Mouse (Mus musculus) macrophage (primary cell): ENCODE data around the gene Ogg1. TPM values are rescaled to one million over a fixed set of nuclear protein-coding genes. Genes with fewer than 3 reads are reported as not detected.

Experiments
- H3K27ac ChIP-seq: fragments of 350-480 bp; formaldehyde crosslinking; 2 replicates; pipeline ENCODE4 v1.9.0; 2021
- H3K36me3 ChIP-seq: fragments of 350-480 bp; formaldehyde crosslinking; 2 replicates; pipeline ENCODE4 v1.9.0; 2021; ENCODE audit errors: inconsistent target
- H3K4me3 ChIP-seq: fragments of 350-480 bp; formaldehyde crosslinking; 2 replicates; pipeline ENCODE4 v1.9.0; 2021; ENCODE audit errors: inconsistent target
- H3K79me2 ChIP-seq: fragments of 350-480 bp; formaldehyde crosslinking; 2 replicates; pipeline ENCODE4 v1.9.0; 2021; ENCODE audit errors: inconsistent target
- WGBS: methylation state at CpG from one replicate; pipeline ENCODE4 v1.1.7; 2026; ENCODE audit warnings: inconsistent platforms; ENCODE audit not compliant: missing documents; 5-methylcytosine and 5-hydroxymethylcytosine counted together
- polyA plus RNA-seq: library from polyadenylated mRNA; stranded (reverse); fragments of 250-400 nt; gene quantifications from 3 replicates; pipeline ENCODE4 v1.2.4, GENCODE M21; 2018; ENCODE audit warnings: inconsistent platforms

Ogg1 gene
- polyA plus RNA-seq, 1 experiment from 2014 or later = 5.2 TPM

DNA sequence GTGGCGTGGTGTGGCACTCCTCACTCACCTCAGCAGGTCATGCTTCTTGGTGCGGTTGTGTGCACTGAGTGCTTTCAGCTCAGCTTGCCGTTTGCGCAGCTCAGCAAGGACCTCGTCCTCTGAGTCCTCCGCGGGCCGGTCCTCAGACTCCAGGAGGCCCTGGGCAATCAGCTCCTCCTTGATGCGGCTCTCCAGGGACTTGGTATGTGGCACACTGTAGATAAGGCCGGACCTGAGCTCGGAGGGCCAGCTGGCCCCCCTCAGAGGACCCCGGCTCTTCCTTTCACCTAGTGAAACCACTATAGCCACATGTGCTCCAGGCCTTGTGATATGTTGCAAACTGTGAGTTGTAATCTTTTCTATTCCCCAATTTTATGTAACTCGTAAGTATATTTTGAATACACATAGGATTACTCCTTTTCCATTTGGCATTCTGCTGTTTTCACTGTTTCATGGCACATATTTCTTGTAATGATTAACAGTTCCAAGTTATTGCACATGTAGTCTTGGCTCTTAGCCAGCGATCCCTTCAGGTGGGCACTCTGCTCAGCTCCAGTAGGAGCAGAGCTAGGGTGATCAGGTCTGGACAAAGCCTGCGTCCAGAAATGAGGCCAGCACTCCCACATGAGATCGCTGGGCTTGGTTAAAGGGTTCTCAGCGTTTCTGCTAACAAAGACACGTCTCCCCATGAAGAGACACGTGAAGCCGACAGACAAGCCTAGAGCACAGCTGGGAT lies 43.6 kb downstream of the Ogg1 start:
- H3K36me3 ChIP-seq = peaks cover 83% of the 10 kb centered on the region

DNA sequence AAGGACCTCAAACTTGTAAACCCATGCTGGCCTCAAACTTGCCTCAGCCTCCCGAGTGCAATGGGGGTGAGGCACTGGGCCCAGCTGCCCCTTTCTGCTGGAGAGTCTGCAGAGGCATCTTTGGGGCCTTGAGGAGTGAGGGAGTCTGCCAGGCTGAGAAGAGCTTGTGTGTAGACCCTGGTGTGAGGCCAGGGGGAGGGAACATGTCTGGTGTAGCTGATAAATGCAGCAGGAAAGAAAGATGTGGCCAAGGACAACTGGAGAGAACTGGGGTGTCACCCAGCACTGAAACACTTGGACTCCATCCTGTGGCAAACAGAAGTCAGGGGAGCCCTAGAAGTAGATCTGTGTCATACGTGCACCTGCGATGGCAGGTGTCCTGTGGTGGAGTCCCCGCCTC lies 46.7 kb downstream of the Ogg1 start:
- Histone ChIP-seq H3K79me2 (peaks cover 6% of the 10 kb centered on the region), H3K4me3 (no peak overlapping the region), H3K36me3 (peaks cover 72% of the 10 kb centered on the region), H3K27ac (no peak overlapping the region)
- WGBS = 94% methylated on average over 4 of the region's 4 CpGs

More for the DNA sequence above, 43.6 kb downstream of the Ogg1 start:
- H3K79me2 ChIP-seq = no peaks in the 10 kb centered on the region
- no peak overlapping the region for H3K4me3 ChIP-seq
- 96% methylated on average over 20 of the region's 20 CpGs for WGBS
- no peak overlapping the region for H3K27ac ChIP-seq

DNA sequence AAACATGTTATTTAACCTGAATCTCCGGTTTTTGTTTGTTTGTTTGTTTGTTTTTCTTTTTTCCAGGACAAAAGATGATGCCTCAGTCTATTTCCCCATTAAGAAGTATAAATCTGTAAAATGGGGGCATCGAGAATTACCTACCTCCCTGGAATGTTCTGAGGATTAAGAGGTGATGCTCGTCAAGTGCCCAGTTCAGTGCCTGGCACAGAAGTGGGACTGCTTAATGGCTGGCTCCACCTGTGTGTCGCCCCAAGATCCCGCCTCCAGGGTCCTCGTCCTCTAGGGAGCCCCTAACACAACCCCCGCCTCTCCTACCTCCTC lies 50.4 kb downstream of the Ogg1 start:
- H3K27ac ChIP-seq = peak overlapping the region; percentile 100
- WGBS = 5% methylated on average over 7 of the region's 7 CpGs
- H3K36me3 ChIP-seq = peaks cover 58% of the 10 kb centered on the region

DNA sequence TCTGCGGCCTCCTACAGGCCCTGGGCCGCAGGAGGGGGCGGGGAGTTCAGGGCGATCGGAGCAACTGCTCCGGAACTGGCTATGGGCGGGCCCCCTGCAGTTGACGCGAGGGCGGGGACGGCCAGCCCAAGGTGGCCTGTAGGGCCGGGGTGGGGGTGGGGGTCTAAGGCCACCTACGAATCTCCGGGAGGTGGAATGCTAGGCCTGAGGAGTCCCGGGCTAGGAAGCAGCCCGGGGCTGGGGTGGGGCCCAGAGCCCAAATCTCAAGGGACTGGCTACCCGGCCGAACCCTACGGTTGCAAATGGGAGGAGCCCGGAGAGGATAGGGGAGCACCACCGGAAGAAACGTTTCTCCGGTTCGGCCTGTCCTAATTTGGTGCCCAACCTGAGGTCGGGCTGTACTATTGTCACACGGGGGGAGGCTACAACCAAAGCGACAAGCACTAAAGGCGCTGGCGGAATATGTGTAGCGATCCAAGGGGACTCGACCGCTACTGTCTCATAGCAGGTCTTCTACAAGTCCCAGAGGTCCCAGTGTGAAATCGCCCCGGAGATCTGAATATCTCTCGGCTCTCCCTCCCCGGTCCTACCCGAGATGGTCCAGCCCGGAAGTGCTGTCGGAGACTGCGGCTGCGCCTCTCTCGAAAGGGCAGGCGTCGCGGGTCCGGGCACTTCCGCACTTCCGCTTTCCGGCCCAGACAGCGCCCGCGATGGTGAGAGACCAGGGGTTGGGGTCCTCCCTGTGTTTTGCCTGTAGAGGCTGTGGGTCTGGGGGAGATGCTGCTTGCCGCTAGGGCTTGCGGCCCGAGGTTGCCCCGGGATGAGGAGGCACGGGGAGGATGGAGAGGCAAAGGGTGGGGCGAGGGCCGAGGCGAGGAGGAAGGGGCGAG lies 51.0 kb downstream of the Ogg1 start, which contains the start of the genes Tada3 and Arpc4:
TSS of gene Tada3 (minus strand) at position 388 of the 890 bp plus-strand sequence.
TSS of gene Arpc4 (plus strand) at position 620 of the 890 bp plus-strand sequence.
- WGBS = 1% methylated on average over 61 of the region's 61 CpGs
- H3K79me2 ChIP-seq = peaks cover 48% of the 10 kb centered on the region
- H3K36me3 ChIP-seq = peaks cover 57% of the 10 kb centered on the region

More for the DNA sequence above, 50.4 kb downstream of the Ogg1 start:
- peaks cover 42% of the 10 kb centered on the region for H3K79me2 ChIP-seq
- H3K4me3 ChIP-seq = peak overlapping the region; percentile 98

DNA sequence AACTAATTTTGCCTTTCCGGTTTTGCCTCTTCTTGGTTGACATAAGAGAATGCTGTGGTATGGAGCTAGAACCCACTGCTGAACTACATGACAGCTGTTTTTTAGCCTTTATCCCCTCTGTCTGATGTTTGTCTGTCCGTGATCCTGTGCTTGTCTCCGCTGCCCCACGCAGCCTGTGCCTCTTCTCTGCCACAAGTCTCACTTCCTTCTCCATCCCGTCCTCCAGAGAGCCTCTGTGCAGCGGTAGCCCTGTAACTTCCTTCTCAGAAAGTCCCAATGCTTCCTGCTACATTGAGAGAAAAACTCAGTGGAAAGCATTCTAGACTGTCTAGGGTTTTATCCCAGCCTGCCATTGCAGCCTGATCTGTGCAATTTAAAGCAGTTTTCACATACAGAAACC lies 52.5 kb downstream of the Ogg1 start:
- H3K27ac ChIP-seq = peak overlapping the region; percentile 100

More for the DNA sequence above, 51.0 kb downstream of the Ogg1 start, which contains the start of the genes Tada3 and Arpc4:
- Histone ChIP-seq H3K27ac (peak within 1 kb of the TSS; percentile 100), H3K4me3 (peak within 1 kb of the TSS; percentile 98)

DNA sequence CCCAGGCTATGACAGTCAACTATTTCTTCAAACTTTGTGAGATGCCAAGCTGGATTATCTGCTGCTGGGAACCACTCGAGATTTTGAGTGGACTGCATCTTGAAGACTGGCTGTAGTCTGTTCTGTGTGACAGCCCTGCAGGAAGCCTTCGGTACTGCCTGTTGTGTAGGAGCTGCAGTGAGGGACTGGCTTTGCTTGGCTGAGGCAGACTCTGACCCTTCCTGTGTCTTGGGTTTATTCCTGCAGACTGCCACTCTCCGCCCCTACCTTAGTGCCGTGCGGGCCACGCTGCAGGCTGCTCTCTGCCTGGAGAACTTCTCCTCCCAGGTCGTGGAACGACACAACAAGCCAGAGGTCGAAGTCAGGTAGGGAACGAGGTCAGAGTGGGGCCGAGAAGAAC lies 53.7 kb downstream of the Ogg1 start:
- H3K27ac ChIP-seq = peak overlapping the region; percentile 100
- H3K36me3 ChIP-seq = peaks cover 57% of the 10 kb centered on the region
- H3K79me2 ChIP-seq = peaks cover 75% of the 10 kb centered on the region
- H3K4me3 ChIP-seq = peak overlapping the region; percentile 98; the same call in 1 of the 2 replicates
- WGBS = 93% methylated on average over 11 of the region's 11 CpGs

More for the DNA sequence above, 52.5 kb downstream of the Ogg1 start:
- Histone ChIP-seq H3K4me3 (peak overlapping the region; percentile 98), H3K79me2 (peaks cover 63% of the 10 kb centered on the region), H3K36me3 (peaks cover 57% of the 10 kb centered on the region)
- 1% methylated on average over 6 of the region's 6 CpGs for WGBS

DNA sequence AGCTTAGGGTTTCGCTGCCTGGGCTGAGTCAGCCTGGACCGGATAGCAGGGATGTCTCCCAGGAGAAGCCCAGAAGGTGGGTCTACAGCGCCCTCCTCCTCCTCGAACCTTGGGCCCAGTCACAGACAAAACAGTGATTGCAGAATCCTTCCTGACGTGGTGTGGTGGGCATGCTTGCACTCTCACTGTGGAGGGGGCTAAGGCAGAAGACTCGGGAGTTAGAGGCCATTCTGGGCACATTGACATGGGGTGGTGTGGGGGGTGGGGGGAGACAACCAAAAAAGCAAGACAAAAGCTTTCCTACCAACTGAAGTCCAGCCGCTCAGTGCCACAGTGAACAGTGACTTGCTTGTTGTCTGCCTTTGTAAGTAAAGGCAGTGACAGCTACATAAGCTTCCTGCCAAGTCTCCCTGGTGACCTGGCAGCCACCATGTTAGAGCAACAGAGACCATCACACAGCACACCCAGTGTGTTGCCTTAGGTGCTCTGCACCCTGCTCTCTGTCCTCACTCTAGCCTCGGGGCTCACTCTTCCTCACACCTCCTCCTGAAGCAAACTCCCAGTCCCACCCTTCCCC lies 57.7 kb downstream of the Ogg1 start:
- Histone ChIP-seq H3K36me3 (peaks cover 92% of the 10 kb centered on the region), H3K79me2 (peaks cover 86% of the 10 kb centered on the region), H3K4me3 (no peak overlapping the region), H3K27ac (no peak overlapping the region)
- 98% methylated on average over 8 of the region's 8 CpGs for WGBS

Other genes with a start within 250 kb of the Ogg1 start
- gene Setd5, start 249.6 kb upstream of the Ogg1 start, polyA plus RNA-seq = 27.9 to 33.4 TPM (median 30.4 TPM) in 3 replicates
- not detected in 3 replicates for gene Lhfpl4, start 131.6 kb upstream of the Ogg1 start, polyA plus RNA-seq
- 17.8 to 43.7 TPM (median 23.3 TPM) in 3 replicates for gene Mtmr14, start 89.1 kb upstream of the Ogg1 start, polyA plus RNA-seq
- gene Cpne9, start 44.7 kb upstream of the Ogg1 start, polyA plus RNA-seq = not detected in 3 replicates
- gene Brpf1, start 19.8 kb upstream of the Ogg1 start, polyA plus RNA-seq = 24.0 to 33.8 TPM (median 28.7 TPM) in 3 replicates
- 148 to 193 TPM (median 166 TPM) in 3 replicates for gene Camk1, start 17.0 kb downstream of the Ogg1 start, polyA plus RNA-seq
- 21.8 to 25.0 TPM (median 22.9 TPM) in 3 replicates for gene Tada3, start 50.9 kb downstream of the Ogg1 start, polyA plus RNA-seq
- 315 to 508 TPM (median 391 TPM) in 3 replicates for gene Arpc4, start 51.1 kb downstream of the Ogg1 start, polyA plus RNA-seq
- 1.8 to 6.3 TPM (median 3.5 TPM) in 3 replicates for gene Ttll3, start 62.3 kb downstream of the Ogg1 start, polyA plus RNA-seq
- gene Rpusd3, start 92.4 kb downstream of the Ogg1 start, polyA plus RNA-seq = 1.5 to 5.0 TPM (median 4.2 TPM) in 3 replicates
- not detected in 3 replicates for gene Cidec, start 108.8 kb downstream of the Ogg1 start, polyA plus RNA-seq
- 14.3 to 38.5 TPM (median 29.7 TPM) in 3 replicates for gene Jagn1, start 115.6 kb downstream of the Ogg1 start, polyA plus RNA-seq
- gene Il17re, start 131.5 kb downstream of the Ogg1 start, polyA plus RNA-seq = not detected in 3 replicates
- gene Il17rc, start 144.5 kb downstream of the Ogg1 start, polyA plus RNA-seq = not detected in 3 replicates
- gene Creld1, start 156.3 kb downstream of the Ogg1 start, polyA plus RNA-seq = 14.8 to 22.0 TPM (median 17.8 TPM) in 3 replicates
- not detected in 3 replicates for gene Prrt3, start 175.0 kb downstream of the Ogg1 start, polyA plus RNA-seq
- 82.1 to 91.7 TPM (median 91.0 TPM) in 3 replicates for gene Emc3, start 204.7 kb downstream of the Ogg1 start, polyA plus RNA-seq
- 0.21 to 2.5 TPM (median 0.72 TPM) in 3 replicates for gene Fancd2, start 204.7 kb downstream of the Ogg1 start, polyA plus RNA-seq